Mouse (Mus musculus): ENCODE data around the gene Npb. TPM values are rescaled to one million over a fixed set of nuclear protein-coding genes. Genes with fewer than 3 reads are reported as not detected.

The Npb gene
- total and polyA plus RNA-seq, 2 experiments from 2014 or later = 9.9 TPM; not detected in 1

DNA sequence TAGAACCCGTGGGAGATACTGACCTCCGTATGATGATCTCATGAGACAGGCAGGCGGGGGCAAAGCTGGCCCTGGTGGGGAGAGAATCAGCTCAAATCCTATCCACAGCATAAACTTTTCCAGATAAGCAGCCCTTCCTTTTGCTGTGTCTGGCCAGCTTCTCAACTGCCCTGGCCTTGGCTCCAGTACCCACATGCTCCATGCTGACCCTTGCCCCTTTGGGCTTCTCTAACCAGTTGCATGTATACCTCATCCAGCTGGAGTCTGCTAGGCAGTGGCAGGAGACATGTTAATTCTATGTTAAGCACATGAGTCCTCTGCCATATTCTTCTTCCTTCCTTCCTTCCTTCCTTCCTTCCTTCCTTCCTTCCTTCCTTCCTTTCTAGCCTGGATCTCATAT lies 46.5 kb downstream of the Npb start:
- Histone ChIP-seq H3K9ac (replicated peaks; ENCODE audit: low read depth, low read length) (no peak overlapping the region), H3K36me3 (replicated peaks; ENCODE audit: control insufficient read depth, insufficient read depth, low read length) (no peaks in the 10 kb centered on the region), H3K9me3 (replicated peaks; ENCODE audit: control insufficient read depth, low read length) (no peaks in the 10 kb centered on the region), H3K4me3 (ENCODE audit: low read depth, low read length) (no peak overlapping the region), H3K4me1 (ENCODE audit: control insufficient read depth, insufficient read depth) (no peaks in the 10 kb centered on the region), H3K27ac (ENCODE audit: low read depth) (no peak overlapping the region), H3K27me3 (ENCODE audit: control insufficient read depth, insufficient read depth, low read length) (peaks cover 30% of the 10 kb centered on the region), H3K4me2 (ENCODE audit: low read depth, low read length) (no peak overlapping the region)
- DNase-seq (ENCODE audit: low spot score) (no peak), ATAC-seq (ENCODE audit: insufficient read depth, low read depth) (no peak)
- WGBS = 52% methylated on average over 3 of the region's 3 CpGs
- TF ChIP-seq CTCF (IDR thresholded peaks at IDR 0.05; ENCODE audit: low read depth) = no peak
- no peak for TF ChIP-seq EP300 (IDR thresholded peaks at IDR 0.05; ENCODE audit: low read depth)

DNA sequence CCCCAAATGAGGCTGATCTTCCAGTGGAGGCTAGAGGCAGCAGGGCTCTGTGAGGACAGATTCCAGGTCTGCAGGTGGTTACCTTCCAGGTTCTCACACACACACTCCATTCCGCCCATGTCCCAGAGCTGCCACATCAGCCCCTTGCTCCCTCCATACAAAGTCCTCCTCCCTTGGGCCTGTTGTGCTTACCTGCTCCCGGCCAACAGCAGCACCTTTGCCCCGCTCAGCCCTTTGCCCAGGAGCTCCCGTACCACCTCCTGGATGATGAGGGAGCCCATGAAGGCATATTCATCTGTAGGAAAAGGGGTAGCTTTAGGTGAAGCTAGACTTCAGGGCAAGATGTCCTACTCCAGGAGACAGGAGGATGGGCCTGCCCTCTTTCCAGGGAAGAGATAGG lies 49.0 kb downstream of the Npb start:
- Histone ChIP-seq H3K4me3 (ENCODE audit: low read depth, low read length) (no peak overlapping the region), H3K4me1 (ENCODE audit: control insufficient read depth, insufficient read depth) (peaks cover 12% of the 10 kb centered on the region; the same call in 1 of the 2 replicates), H3K27me3 (ENCODE audit: control insufficient read depth, insufficient read depth, low read length) (peaks cover 56% of the 10 kb centered on the region), H3K9me3 (replicated peaks; ENCODE audit: control insufficient read depth, low read length) (no peaks in the 10 kb centered on the region), H3K27ac (ENCODE audit: low read depth) (no peak overlapping the region), H3K9ac (replicated peaks; ENCODE audit: low read depth, low read length) (no peak overlapping the region), H3K4me2 (ENCODE audit: low read depth, low read length) (no peak overlapping the region), H3K36me3 (replicated peaks; ENCODE audit: control insufficient read depth, insufficient read depth, low read length) (no peaks in the 10 kb centered on the region)
- ATAC-seq (ENCODE audit: insufficient read depth, low read depth) (no peak), DNase-seq (ENCODE audit: low spot score) (no peak)
- WGBS = 82% methylated on average over 4 of the region's 4 CpGs
- TF ChIP-seq CTCF (IDR thresholded peaks at IDR 0.05; ENCODE audit: low read depth) (no peak), EP300 (IDR thresholded peaks at IDR 0.05; ENCODE audit: low read depth) (no peak)

Small RNA genes lying within 50 kb of the gene (microRNA-seq; reads per million reads assigned to microRNA genes)
- gene Mir6936 = not detected

Other genes starting within 250 kb of the Npb start
Only the 30 nearest of the 34 such genes appear.
- gene Nploc4, start 170.8 kb upstream of the Npb start, total RNA-seq (2014; rRNA removed; ENCODE audit: low replicate concordance) = 59.0 and 66.0 TPM in 2 replicates
- 17.6 and 20.5 TPM in 2 replicates for gene Nploc4, start 170.8 kb upstream of the Npb start, polyA plus RNA-seq (2015; fragmentation: Nextera tagmentation; extraction: Ambion mirVana)
- not detected in 2 replicates for gene Tspan10, start 165.8 kb upstream of the Npb start, total RNA-seq (2014; rRNA removed; ENCODE audit: low replicate concordance)
- gene Tspan10, start 165.8 kb upstream of the Npb start, polyA plus RNA-seq (2015; fragmentation: Nextera tagmentation; extraction: Ambion mirVana) = 0.08 TPM in 1 of 2 replicates, not detected in the other
- gene Pde6g, start 155.0 kb upstream of the Npb start, total RNA-seq (2014; rRNA removed; ENCODE audit: low replicate concordance) = not detected in 2 replicates
- gene Pde6g, start 155.0 kb upstream of the Npb start, polyA plus RNA-seq (2015; fragmentation: Nextera tagmentation; extraction: Ambion mirVana) = 0.29 and 0.33 TPM in 2 replicates
- 69.2 and 85.3 TPM in 2 replicates for gene Oxld1, start 150.4 kb upstream of the Npb start, total RNA-seq (2014; rRNA removed; ENCODE audit: low replicate concordance)
- gene Oxld1, start 150.4 kb upstream of the Npb start, polyA plus RNA-seq (2015; fragmentation: Nextera tagmentation; extraction: Ambion mirVana) = 40.1 and 45.3 TPM in 2 replicates
- gene Ccdc137, start 150.4 kb upstream of the Npb start, total RNA-seq (2014; rRNA removed; ENCODE audit: low replicate concordance) = 4.7 and 5.7 TPM in 2 replicates
- 11.2 and 12.6 TPM in 2 replicates for gene Ccdc137, start 150.4 kb upstream of the Npb start, polyA plus RNA-seq (2015; fragmentation: Nextera tagmentation; extraction: Ambion mirVana)
- gene Arl16, start 140.9 kb upstream of the Npb start, total RNA-seq (2014; rRNA removed; ENCODE audit: low replicate concordance) = 35.4 and 48.3 TPM in 2 replicates
- gene Arl16, start 140.9 kb upstream of the Npb start, polyA plus RNA-seq (2015; fragmentation: Nextera tagmentation; extraction: Ambion mirVana) = 25.1 and 28.2 TPM in 2 replicates
- 119 and 161 TPM in 2 replicates for gene Mrpl12, start 123.9 kb upstream of the Npb start, total RNA-seq (2014; rRNA removed; ENCODE audit: low replicate concordance)
- gene Mrpl12, start 123.9 kb upstream of the Npb start, polyA plus RNA-seq (2015; fragmentation: Nextera tagmentation; extraction: Ambion mirVana) = 308 and 315 TPM in 2 replicates
- gene Slc25a10, start 116.6 kb upstream of the Npb start, total RNA-seq (2014; rRNA removed; ENCODE audit: low replicate concordance) = 66.8 and 74.3 TPM in 2 replicates
- gene Slc25a10, start 116.6 kb upstream of the Npb start, polyA plus RNA-seq (2015; fragmentation: Nextera tagmentation; extraction: Ambion mirVana) = 30.3 and 33.8 TPM in 2 replicates
- gene Gcgr, start 77.8 kb upstream of the Npb start, total RNA-seq (2014; rRNA removed; ENCODE audit: low replicate concordance) = 0.23 and 1.9 TPM in 2 replicates
- gene Gcgr, start 77.8 kb upstream of the Npb start, polyA plus RNA-seq (2015; fragmentation: Nextera tagmentation; extraction: Ambion mirVana) = 0.81 and 1.3 TPM in 2 replicates
- gene Mcrip1, start 58.8 kb upstream of the Npb start, total RNA-seq (2014; rRNA removed; ENCODE audit: low replicate concordance) = 66.9 and 93.5 TPM in 2 replicates
- 136 and 138 TPM in 2 replicates for gene Mcrip1, start 58.8 kb upstream of the Npb start, polyA plus RNA-seq (2015; fragmentation: Nextera tagmentation; extraction: Ambion mirVana)
- gene Ppp1r27, start 57.3 kb upstream of the Npb start, total RNA-seq (2014; rRNA removed; ENCODE audit: low replicate concordance) = not detected in 2 replicates
- 0.20 TPM in 1 of 2 replicates, not detected in the other for gene Ppp1r27, start 57.3 kb upstream of the Npb start, polyA plus RNA-seq (2015; fragmentation: Nextera tagmentation; extraction: Ambion mirVana)
- gene P4hb, start 35.2 kb upstream of the Npb start, total RNA-seq (2014; rRNA removed; ENCODE audit: low replicate concordance) = 232 and 241 TPM in 2 replicates
- 261 and 268 TPM in 2 replicates for gene P4hb, start 35.2 kb upstream of the Npb start, polyA plus RNA-seq (2015; fragmentation: Nextera tagmentation; extraction: Ambion mirVana)
- 204 and 231 TPM in 2 replicates for gene Arhgdia, start 26.9 kb upstream of the Npb start, total RNA-seq (2014; rRNA removed; ENCODE audit: low replicate concordance)
- gene Arhgdia, start 26.9 kb upstream of the Npb start, polyA plus RNA-seq (2015; fragmentation: Nextera tagmentation; extraction: Ambion mirVana) = 239 and 245 TPM in 2 replicates
- gene Alyref, start 10.1 kb upstream of the Npb start, total RNA-seq (2014; rRNA removed; ENCODE audit: low replicate concordance) = 104 and 132 TPM in 2 replicates
- gene Alyref, start 10.1 kb upstream of the Npb start, polyA plus RNA-seq (2015; fragmentation: Nextera tagmentation; extraction: Ambion mirVana) = 147 and 155 TPM in 2 replicates
- 41.1 and 43.4 TPM in 2 replicates for gene Anapc11, start 10.1 kb upstream of the Npb start, total RNA-seq (2014; rRNA removed; ENCODE audit: low replicate concordance)
- gene Anapc11, start 10.1 kb upstream of the Npb start, polyA plus RNA-seq (2015; fragmentation: Nextera tagmentation; extraction: Ambion mirVana) = 163 and 185 TPM in 2 replicates
- gene Pcyt2, start 9.5 kb downstream of the Npb start, total RNA-seq (2014; rRNA removed; ENCODE audit: low replicate concordance) = 57.5 and 76.7 TPM in 2 replicates
- gene Pcyt2, start 9.5 kb downstream of the Npb start, polyA plus RNA-seq (2015; fragmentation: Nextera tagmentation; extraction: Ambion mirVana) = 67.5 and 69.6 TPM in 2 replicates
- 12.4 and 63.2 TPM in 2 replicates for gene Sirt7, start 16.8 kb downstream of the Npb start, total RNA-seq (2014; rRNA removed; ENCODE audit: low replicate concordance)
- gene Sirt7, start 16.8 kb downstream of the Npb start, polyA plus RNA-seq (2015; fragmentation: Nextera tagmentation; extraction: Ambion mirVana) = 14.1 and 15.2 TPM in 2 replicates
- 34.1 and 37.7 TPM in 2 replicates for gene Mafg, start 25.1 kb downstream of the Npb start, total RNA-seq (2014; rRNA removed; ENCODE audit: low replicate concordance)
- 13.6 and 14.1 TPM in 2 replicates for gene Mafg, start 25.1 kb downstream of the Npb start, polyA plus RNA-seq (2015; fragmentation: Nextera tagmentation; extraction: Ambion mirVana)
- gene Pycr1, start 35.3 kb downstream of the Npb start, total RNA-seq (2014; rRNA removed; ENCODE audit: low replicate concordance) = 2.1 and 5.8 TPM in 2 replicates
- 6.3 and 6.5 TPM in 2 replicates for gene Pycr1, start 35.3 kb downstream of the Npb start, polyA plus RNA-seq (2015; fragmentation: Nextera tagmentation; extraction: Ambion mirVana)
- gene Myadml2, start 39.7 kb downstream of the Npb start, total RNA-seq (2014; rRNA removed; ENCODE audit: low replicate concordance) = 27.8 and 29.3 TPM in 2 replicates
- gene Myadml2, start 39.7 kb downstream of the Npb start, polyA plus RNA-seq (2015; fragmentation: Nextera tagmentation; extraction: Ambion mirVana) = 32.7 and 33.5 TPM in 2 replicates
- 0.27 TPM in 1 of 2 replicates, not detected in the other for gene Notum, start 52.7 kb downstream of the Npb start, total RNA-seq (2014; rRNA removed; ENCODE audit: low replicate concordance)
- gene Notum, start 52.7 kb downstream of the Npb start, polyA plus RNA-seq (2015; fragmentation: Nextera tagmentation; extraction: Ambion mirVana) = 0.08 and 0.16 TPM in 2 replicates
- gene Aspscr1, start 64.5 kb downstream of the Npb start, total RNA-seq (2014; rRNA removed; ENCODE audit: low replicate concordance) = 88.8 and 146 TPM in 2 replicates
- 86.3 and 87.9 TPM in 2 replicates for gene Aspscr1, start 64.5 kb downstream of the Npb start, polyA plus RNA-seq (2015; fragmentation: Nextera tagmentation; extraction: Ambion mirVana)
- 68.7 and 115 TPM in 2 replicates for gene Cenpx, start 105.3 kb downstream of the Npb start, total RNA-seq (2014; rRNA removed; ENCODE audit: low replicate concordance)
- 102 and 114 TPM in 2 replicates for gene Cenpx, start 105.3 kb downstream of the Npb start, polyA plus RNA-seq (2015; fragmentation: Nextera tagmentation; extraction: Ambion mirVana)
- 11.9 and 28.3 TPM in 2 replicates for gene Lrrc45, start 105.4 kb downstream of the Npb start, total RNA-seq (2014; rRNA removed; ENCODE audit: low replicate concordance)
- gene Lrrc45, start 105.4 kb downstream of the Npb start, polyA plus RNA-seq (2015; fragmentation: Nextera tagmentation; extraction: Ambion mirVana) = 12.4 and 14.2 TPM in 2 replicates
- gene Rac3, start 113.0 kb downstream of the Npb start, total RNA-seq (2014; rRNA removed; ENCODE audit: low replicate concordance) = 9.2 and 12.6 TPM in 2 replicates
- 1.4 and 1.8 TPM in 2 replicates for gene Rac3, start 113.0 kb downstream of the Npb start, polyA plus RNA-seq (2015; fragmentation: Nextera tagmentation; extraction: Ambion mirVana)
- 5.0 and 10.5 TPM in 2 replicates for gene Dcxr, start 118.8 kb downstream of the Npb start, total RNA-seq (2014; rRNA removed; ENCODE audit: low replicate concordance)
- gene Dcxr, start 118.8 kb downstream of the Npb start, polyA plus RNA-seq (2015; fragmentation: Nextera tagmentation; extraction: Ambion mirVana) = 8.6 and 8.7 TPM in 2 replicates
- 12.2 and 19.1 TPM in 2 replicates for gene Cbr2, start 123.6 kb downstream of the Npb start, total RNA-seq (2014; rRNA removed; ENCODE audit: low replicate concordance)
- gene Cbr2, start 123.6 kb downstream of the Npb start, polyA plus RNA-seq (2015; fragmentation: Nextera tagmentation; extraction: Ambion mirVana) = 2.4 and 43.5 TPM in 2 replicates
- 0.23 and 0.76 TPM in 2 replicates for gene Hmga1b, start 154.3 kb downstream of the Npb start, total RNA-seq (2014; rRNA removed; ENCODE audit: low replicate concordance)
- 1.2 and 1.3 TPM in 2 replicates for gene Hmga1b, start 154.3 kb downstream of the Npb start, polyA plus RNA-seq (2015; fragmentation: Nextera tagmentation; extraction: Ambion mirVana)
- 14.5 and 26.4 TPM in 2 replicates for gene Rfng, start 175.7 kb downstream of the Npb start, total RNA-seq (2014; rRNA removed; ENCODE audit: low replicate concordance)
- gene Rfng, start 175.7 kb downstream of the Npb start, polyA plus RNA-seq (2015; fragmentation: Nextera tagmentation; extraction: Ambion mirVana) = 15.3 and 17.0 TPM in 2 replicates
- gene Gps1, start 175.8 kb downstream of the Npb start, total RNA-seq (2014; rRNA removed; ENCODE audit: low replicate concordance) = 120 and 125 TPM in 2 replicates
- gene Gps1, start 175.8 kb downstream of the Npb start, polyA plus RNA-seq (2015; fragmentation: Nextera tagmentation; extraction: Ambion mirVana) = 94.2 and 94.4 TPM in 2 replicates